Mouse (Mus musculus) spleen, adult 2 months (tissue): ENCODE measurements around the gene Rd3l. TPM values are rescaled to one million over a fixed set of nuclear protein-coding genes. Genes with fewer than 3 reads are reported as not detected.
A peak's percentile ranks its signal among the peaks of the same experiment; 100 is the strongest.

ENCODE experiments used
- DNase-seq, 2 experiments: peaks; one replicate each; pipeline versions ENCODE4 v3.0.0 to v3.0.0-alpha.2; 2012 to 2021; ENCODE audit warnings: low spot score in 2 of 2, low read depth in 1 of 2
- H3K27ac ChIP-seq: fragments of 200-500 bp; 2 replicates; pipeline ENCODE4 v1.5.1; 2012; ENCODE audit warnings: low read length, inconsistent platforms; ENCODE audit not compliant: insufficient read depth
- H3K27me3 ChIP-seq: fragments of 200-500 bp; 2 replicates; pipeline ENCODE4 v1.6.1; 2012; ENCODE audit warnings: mild to moderate bottlenecking, moderate library complexity, low read length, inconsistent platforms; ENCODE audit not compliant: control insufficient read depth, insufficient read depth
- H3K36me3 ChIP-seq: fragments of 200-500 bp; 2 replicates; pipeline ENCODE4 v1.6.1; 2012; ENCODE audit warnings: mild to moderate bottlenecking, low read length, inconsistent platforms; ENCODE audit not compliant: control insufficient read depth, insufficient read depth
- H3K4me1 ChIP-seq: fragments of 200-500 bp; 2 replicates; pipeline ENCODE4 v1.6.1; 2011; ENCODE audit warnings: inconsistent platforms; ENCODE audit not compliant: control insufficient read depth, insufficient read depth, insufficient read length
- H3K4me3 ChIP-seq: fragments of 200-500 bp; 2 replicates; pipeline ENCODE4 v1.5.1; 2011; ENCODE audit warnings: mild to moderate bottlenecking, inconsistent platforms; ENCODE audit not compliant: insufficient read depth, insufficient read length; ENCODE audit errors: extremely low read depth
- CTCF ChIP-seq: fragments of 200-500 bp; IDR thresholded peaks from 2 replicates; pipeline ENCODE4 v1.5.1; 2011; ENCODE audit warnings: mild to moderate bottlenecking, inconsistent platforms; ENCODE audit not compliant: insufficient read depth, insufficient read length, insufficient replicate concordance; ENCODE audit errors: extremely low read depth
- POLR2A ChIP-seq: fragments of 200-500 bp; IDR thresholded peaks from 2 replicates; pipeline ENCODE4 v1.6.1; 2011; ENCODE audit warnings: low read depth, low read length, inconsistent platforms
- WGBS: fragments of 180-500 bp; shearing (Covaris S2); methylation state at CpG from one replicate; pipeline ENCODE4 v1.1.7; 2018; 5-methylcytosine and 5-hydroxymethylcytosine counted together
- polyA plus RNA-seq: library from polyadenylated mRNA; depleted of rRNA; stranded (reverse); fragments of >200 nt; gene quantifications from 2 replicates; pipeline ENCODE4 v1.2.3, GENCODE M21; 2012

Rd3l gene
- polyA plus RNA-seq, 1 experiment, result not detected

- Histone ChIP-seq H3K27me3 (no peaks in the 10 kb centered on the region), H3K36me3 (no peaks in the 10 kb centered on the region), H3K27ac (no peak overlapping the region), H3K4me3 (no peak overlapping the region), H3K4me1 (no peaks in the 10 kb centered on the region)
- WGBS, result 80% methylated on average over 14 of the region's 14 CpGs
- TF ChIP-seq POLR2A, result no peak
- TF ChIP-seq CTCF, result no peak
- no peak for DNase-seq
Observed at GRCm38 (mm10) chr12:112013271-112013801, 32.2 kb upstream of the Rd3l start.

GRCm38 (mm10) chr12:112012511-112013270, 31.6 kb upstream of the Rd3l start:
- TF ChIP-seq CTCF (no peak), POLR2A (no peak)
- Histone ChIP-seq H3K27ac (no peak overlapping the region), H3K4me1 (no peaks in the 10 kb centered on the region), H3K4me3 (no peak overlapping the region), H3K36me3 (no peaks in the 10 kb centered on the region), H3K27me3 (no peaks in the 10 kb centered on the region)
- no peak for DNase-seq
- 68% methylated on average over 12 of the region's 12 CpGs for WGBS

- TF ChIP-seq CTCF, result peak; percentile 17; the same call in 1 of the 2 replicates
- no peak for TF ChIP-seq POLR2A
- no peak overlapping the region for H3K27ac ChIP-seq
- DNase-seq, result peak; percentile 3 to 30
- H3K4me3 ChIP-seq, result no peak overlapping the region
- no peaks in the 10 kb centered on the region for H3K4me1 ChIP-seq
- 31% methylated on average over 8 of the region's 8 CpGs for WGBS
- no peaks in the 10 kb centered on the region for H3K27me3 ChIP-seq
- H3K36me3 ChIP-seq, result no peaks in the 10 kb centered on the region
Observed at GRCm38 (mm10) chr12:112001223-112001622, 20.1 kb upstream of the Rd3l start.

DNA sequence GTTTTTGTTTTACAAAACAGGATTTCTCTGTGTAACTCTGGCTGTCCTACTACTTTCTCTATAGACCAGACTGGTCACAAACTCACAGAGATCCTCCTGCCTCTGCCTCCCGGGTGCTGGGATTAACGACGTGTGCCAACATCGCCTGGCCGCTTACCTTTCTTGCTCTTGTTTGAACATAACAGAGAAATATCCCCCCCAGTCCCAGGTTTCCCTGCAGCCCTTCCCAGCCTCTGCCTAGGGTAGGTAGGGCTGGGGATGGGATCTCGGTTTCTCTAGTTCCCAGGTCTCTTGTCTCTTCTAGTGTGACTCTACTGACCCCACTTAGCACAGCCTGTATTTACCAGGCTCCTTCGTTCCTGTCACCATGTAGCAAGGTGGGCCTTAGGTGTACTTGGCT, 18.6 kb upstream of the Rd3l start:
- Histone ChIP-seq H3K4me3 (no peak overlapping the region), H3K4me1 (no peaks in the 10 kb centered on the region; the same call in 1 of the 2 replicates), H3K27ac (no peak overlapping the region), H3K36me3 (no peaks in the 10 kb centered on the region), H3K27me3 (no peaks in the 10 kb centered on the region)
- 91% methylated on average over 7 of the region's 7 CpGs for WGBS
- TF ChIP-seq CTCF (no peak), POLR2A (no peak)
- DNase-seq, result no peak

DNA sequence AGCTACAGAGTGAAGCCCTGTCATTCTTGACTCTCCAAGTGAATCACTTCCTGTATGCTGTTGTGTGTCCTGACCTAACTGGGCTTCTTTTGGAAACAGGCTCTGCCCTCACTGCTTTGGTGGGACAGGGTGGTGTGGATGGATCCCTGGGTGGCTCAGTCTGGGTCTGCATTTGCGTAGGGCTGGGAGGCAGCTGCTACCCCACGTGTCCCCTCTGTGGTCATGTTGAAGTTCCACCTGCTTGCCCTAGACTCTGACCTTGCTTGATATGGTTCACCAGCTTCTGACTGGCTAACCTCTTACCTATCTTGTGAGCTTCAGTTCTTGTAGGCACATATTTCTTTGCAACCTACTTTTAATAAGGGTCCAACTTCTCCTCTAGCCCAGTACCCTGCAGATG, 14.0 kb upstream of the Rd3l start:
- H3K27ac ChIP-seq, result no peak overlapping the region
- WGBS, result 75% methylated on average over 2 of the region's 2 CpGs
- H3K4me1 ChIP-seq, result no peaks in the 10 kb centered on the region; the same call in 1 of the 2 replicates
- no peaks in the 10 kb centered on the region for H3K36me3 ChIP-seq
- no peak for TF ChIP-seq CTCF
- TF ChIP-seq POLR2A, result no peak
- no peak for DNase-seq
- H3K27me3 ChIP-seq, result no peaks in the 10 kb centered on the region
- H3K4me3 ChIP-seq, result no peak overlapping the region

- TF ChIP-seq CTCF, result no peak
- TF ChIP-seq POLR2A, result no peak
- H3K27me3 ChIP-seq, result no peaks in the 10 kb centered on the region
- H3K27ac ChIP-seq, result no peak overlapping the region
- no peaks in the 10 kb centered on the region; the same call in 1 of the 2 replicates for H3K4me1 ChIP-seq
- H3K4me3 ChIP-seq, result no peak overlapping the region
- DNase-seq, result no peak
- whole genome bisulfite sequencing, result 89% methylated on average over 5 of the region's 5 CpGs
- H3K36me3 ChIP-seq, result no peaks in the 10 kb centered on the region
Observed at GRCm38 (mm10) chr12:111992626-111993025, 11.5 kb upstream of the Rd3l start.

DNA sequence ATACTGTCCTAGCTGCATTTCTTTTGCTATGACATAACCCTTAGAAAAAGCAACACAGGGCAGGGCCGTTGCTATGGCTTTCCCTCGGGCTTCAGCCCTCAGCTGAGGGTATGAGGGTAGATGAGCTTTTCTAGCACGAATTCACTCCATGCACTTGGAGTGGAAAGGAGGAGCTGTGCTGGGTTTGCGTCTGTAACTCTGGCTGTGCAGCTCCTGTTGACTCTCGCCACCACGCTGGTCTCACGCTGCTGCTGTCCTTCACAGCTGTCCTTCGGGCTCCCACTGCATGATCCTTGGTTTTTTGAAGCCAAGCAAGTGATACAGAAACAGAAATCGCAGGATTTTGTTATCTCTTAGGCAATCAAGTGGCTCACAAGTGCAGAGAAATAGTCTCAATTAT, 5.6 kb upstream of the Rd3l start:
- no peaks in the 10 kb centered on the region for H3K4me1 ChIP-seq
- DNase-seq, result no peak
- 66% methylated on average over 9 of the region's 9 CpGs for WGBS

More for the DNA sequence above, 5.6 kb upstream of the Rd3l start:
- H3K36me3 ChIP-seq, result no peaks in the 10 kb centered on the region
- no peak overlapping the region for H3K27ac ChIP-seq
- no peak overlapping the region for H3K4me3 ChIP-seq
- H3K27me3 ChIP-seq, result no peaks in the 10 kb centered on the region
- TF ChIP-seq POLR2A (no peak), CTCF (no peak)
